Mouse (Mus musculus): Measurements from ENCODE around the gene Amot.

Amot gene

DNA sequence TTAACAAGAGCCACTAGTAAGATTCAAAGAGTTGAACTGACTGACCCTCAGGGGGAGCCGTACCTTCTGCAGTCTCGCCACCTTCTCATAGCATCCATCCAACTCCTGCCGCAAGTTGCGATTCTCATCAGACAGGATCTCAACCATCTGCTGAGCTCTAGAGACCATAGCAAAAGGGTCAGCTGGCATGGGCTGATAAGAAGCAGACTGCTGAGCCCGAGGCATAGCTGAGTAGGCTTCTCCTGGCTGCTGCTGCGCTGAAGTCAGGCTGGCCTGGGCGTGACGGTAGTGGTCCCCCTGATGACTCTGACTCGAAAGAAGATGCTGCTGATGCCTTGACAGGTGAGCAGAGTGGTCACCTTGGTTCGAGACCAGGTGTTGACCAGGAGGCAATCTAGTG, 25.0 kb downstream of the Amot start:
- no peak for DNase-seq

DNA sequence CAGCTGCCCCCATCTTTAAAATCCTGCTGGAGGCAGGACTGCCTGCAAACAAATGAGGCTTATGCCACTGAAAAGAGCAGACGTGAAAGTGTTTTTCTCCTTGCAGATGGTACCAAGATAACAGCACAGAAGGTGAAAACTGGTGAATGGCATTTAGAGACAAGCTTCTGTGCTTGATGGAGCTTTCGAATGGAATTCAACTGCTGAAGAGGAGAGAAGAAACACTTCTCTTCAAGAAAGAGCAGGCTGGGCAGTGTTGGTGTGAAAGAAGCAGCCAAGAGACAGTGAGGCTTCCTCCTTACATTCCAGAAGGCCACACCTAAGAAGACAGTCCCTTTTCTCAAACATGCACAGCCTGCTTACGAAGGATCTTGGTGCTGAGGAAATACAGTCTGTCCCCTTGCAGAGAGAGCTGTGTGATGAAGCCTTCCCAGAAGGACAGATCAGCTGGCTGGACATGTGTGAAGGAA, 27.2 kb downstream of the Amot start:
- no peak for DNase-seq

DNA sequence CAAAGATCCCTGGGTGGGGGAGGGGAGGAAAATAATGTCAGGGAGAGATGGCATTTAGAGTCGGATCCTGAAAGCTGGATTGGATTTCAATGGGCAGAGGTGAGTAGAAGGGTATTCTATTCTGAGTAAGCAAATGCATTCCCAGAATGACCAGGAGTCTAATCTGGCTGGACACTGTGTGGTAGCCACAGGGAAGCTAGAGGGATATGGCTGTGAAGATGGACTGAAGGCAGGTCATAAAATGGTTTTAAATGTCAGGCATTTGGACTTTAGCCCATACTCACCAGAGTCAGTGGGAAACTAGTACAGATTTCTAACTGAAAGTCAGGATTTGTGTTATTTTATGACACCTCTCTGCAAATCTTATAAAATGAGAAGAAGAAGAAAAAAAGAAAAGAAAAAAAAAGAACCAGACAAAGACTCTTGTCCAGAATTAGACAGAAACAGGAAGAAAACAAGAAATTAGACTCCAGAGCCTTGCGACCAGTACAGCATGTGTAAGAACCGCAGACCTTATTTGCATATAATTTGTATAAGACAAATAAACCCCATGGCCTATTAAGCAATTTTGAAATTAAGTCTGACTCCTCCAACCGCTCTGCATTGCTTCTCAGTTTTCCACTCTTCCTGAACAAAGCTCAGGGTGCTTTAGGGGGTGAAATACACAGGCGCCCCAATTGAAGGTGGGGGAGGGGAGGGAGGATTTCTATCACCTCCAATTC, 27.8 kb downstream of the Amot start:
- no peak for DNase-seq

DNA sequence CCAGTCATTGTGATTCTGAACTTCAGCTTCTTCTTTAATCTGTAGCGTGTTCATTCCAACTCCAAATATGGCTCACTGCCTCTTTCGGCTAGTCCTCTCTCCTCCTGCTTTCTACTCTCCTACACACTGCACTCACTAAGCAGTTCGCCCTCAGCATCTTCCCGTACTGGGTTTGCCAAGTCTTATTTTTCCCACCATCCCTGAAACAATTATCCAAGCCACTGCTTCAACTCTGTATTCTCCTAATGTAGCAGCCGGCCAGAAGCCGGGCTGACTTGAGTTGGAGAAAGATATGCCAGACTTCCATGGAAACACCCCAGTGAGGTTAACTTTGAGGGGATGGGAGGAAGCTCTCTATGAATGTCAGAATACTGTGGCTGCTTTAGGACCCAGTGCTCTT, 36.7 kb downstream of the Amot start:
- no peak for DNase-seq

DNA sequence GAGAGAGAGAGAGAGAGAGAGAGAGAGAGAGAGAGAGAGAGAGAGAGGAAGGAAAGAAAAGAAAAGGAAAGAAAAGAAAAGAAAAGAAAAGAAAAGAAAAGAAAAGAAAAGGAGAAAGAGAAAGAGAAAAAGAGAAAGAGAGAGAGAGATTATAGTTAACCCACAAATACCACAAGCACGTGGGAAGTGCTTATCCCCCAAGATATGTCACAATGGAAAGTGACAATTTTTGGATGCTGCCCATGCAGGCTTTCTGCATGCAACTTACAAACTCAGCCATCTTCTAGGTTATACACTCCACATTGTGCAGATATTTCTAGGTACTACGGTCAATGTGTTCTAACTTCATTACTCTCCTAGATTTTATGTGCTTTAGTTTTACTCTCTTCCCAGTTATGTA, 41.5 kb downstream of the Amot start:
- no peak for DNase-seq

DNA sequence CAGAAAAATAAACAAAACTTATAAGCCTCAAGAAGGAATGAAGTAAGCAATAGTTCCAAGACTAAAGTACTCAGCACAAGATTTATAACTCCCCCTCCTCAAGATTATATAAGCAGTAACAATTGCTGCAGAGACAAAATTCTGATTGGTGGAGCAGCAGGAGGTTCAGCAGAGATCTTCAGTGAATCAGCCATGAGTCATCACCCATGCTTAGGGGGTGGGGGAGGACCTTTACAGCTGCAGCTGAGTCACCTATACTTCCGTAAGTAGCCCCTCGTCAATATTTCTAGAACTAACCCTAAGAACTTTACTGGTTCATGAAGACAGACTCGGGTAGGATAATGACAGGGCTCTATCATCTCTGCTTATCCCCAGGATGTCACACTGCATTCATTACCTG, 43.6 kb downstream of the Amot start:
- no peak for DNase-seq

DNA sequence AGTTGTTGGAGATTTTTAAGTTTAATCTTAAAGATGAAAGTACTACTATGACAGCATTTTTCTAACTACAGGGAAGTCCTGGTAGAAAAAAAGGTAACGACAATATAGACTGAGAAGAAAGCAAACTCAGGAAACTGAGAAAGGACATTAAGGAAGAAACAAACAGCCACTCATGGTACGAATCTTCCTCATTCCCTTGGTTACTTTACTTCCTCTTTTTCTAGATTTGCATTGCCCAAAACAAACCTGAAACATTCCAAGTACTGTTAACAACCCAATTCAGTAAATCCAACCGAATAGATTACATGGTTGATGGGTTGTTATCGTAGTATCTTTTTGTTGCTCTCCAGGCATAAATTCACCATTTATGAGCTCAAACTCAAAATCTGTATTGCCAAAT, 48.7 kb downstream of the Amot start:
- DNase-seq = no peak

DNA sequence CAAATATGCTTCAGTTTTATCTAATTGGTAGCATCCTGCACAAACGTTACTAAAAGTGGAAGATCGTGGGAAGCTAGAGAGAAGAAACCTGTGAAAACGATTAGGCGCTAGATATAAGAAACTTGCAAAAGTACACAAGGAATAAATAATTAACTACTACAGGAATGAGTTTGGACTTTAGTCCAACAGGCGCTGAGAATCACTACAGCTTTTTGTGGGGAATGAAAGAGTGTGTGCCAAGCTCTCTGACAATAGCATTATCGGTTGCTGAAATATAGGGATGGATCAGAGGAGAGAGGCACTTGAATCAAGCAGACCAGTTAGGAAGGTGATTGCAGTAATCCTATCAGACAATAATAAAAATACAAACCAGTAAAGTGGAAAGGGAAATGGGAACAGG, 49.4 kb downstream of the Amot start:
- DNase-seq = no peak

DNA sequence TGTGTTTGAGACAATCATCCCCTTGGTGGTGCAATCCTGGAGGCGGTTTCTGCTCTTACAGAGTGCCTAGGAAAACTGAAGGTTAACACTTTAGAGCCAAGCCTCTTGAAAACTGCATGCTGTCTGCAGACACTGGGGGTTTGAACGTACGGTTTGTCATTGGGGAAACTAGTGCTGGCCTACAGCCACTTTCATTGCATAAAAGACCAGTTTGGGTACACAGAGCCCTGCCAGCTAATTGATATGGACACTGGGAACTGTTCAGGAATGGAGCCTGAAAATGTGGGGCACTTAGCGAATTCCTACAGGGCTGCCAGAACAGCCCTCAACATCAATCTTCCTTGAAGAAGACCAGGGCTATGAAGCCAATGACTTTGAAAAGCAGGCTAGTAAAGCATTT, 50.2 kb downstream of the Amot start:
- DNase-seq = no peak

DNA sequence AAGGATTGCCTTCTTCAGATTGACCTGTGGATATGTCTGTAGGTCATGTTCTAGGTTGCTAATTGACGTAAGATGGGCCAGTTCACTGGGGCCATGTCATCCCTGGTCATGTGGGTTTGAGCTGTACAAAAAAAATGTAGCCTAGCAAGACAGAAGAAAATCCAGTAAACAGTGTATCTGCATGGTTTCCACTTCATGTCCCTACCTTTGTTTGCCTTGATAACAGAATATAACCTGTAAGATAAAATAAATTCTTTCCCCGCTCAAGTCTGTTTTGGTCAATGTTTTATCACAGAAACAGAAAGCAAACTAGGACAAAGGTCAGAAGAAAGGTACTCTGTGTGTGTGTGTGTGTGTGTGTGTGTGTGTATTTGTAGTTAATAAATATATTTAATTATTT, 63.5 kb downstream of the Amot start:
- DNase-seq = no peak

DNA sequence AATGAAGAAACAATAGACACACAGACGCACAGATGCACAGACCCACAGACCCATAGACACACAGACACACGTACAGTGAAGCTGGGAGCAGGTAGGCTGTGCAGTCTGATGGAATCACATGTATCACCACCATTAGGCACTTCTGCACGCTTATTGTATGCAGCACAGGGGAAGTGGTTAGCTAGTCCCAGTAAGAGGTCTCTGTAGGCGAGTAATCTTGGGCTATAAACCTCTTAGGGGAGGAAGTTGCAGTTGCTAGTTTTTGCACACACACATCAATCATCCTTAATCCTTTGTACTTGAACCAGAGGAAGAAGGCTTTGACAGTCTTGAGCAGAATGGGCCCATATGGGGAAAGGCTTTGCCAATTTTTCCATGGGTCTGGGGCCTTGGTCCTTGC, 71.3 kb downstream of the Amot start:
- DNase-seq = no peak

DNA sequence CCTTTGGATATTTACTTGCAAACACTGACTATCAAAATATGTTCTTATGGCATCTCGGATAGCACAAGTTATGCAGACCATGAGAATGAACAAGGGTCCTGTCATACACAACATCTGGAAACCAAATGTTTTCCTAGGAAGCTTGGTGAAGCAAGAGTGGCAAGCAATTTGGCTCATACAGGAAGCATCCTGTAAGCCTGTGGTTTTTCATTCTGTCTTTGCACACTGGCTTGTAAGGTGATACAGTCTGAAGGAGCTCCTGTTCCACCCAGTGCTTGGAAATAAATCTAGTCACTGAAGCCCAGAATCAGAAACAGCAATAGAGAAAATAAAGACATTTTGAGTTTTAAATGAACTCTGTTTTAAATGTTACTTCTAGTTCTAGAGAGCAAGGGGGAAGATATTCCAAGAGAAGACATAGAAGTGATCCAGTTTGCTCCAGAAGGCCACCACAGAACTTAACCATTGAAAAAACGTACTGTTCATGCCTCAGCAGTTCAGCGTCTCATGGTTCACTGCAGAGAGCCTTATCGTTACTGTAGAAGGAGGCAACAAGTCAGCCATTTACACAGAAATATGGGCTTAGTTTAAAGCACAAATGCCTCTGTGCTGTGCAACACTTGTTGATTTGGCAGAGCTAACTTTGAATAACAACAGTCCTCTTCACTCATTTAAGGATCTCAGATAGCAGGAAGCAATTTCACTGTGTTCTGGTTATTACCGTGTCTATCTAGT, 74.0 kb downstream of the Amot start:
- no peak for DNase-seq

DNA sequence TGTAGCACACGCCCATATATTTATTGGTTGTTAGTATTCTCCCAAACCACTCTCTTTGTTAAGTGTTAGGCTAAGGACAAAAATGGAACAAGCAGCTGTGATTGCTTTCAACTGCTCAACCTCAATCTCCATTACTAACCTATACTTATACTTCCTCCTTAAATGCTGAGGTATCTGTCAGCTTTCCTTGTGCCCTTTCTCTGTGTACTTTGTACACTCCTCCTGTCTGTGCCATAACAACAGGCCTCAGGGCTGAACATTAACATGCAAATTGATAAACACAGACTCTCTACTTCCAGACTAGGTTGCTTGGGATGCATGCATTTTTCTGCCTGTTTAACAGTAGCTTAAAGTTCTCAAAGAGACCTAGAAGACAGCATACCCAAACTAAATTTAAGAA, 76.2 kb downstream of the Amot start:
- no peak for DNase-seq

DNA sequence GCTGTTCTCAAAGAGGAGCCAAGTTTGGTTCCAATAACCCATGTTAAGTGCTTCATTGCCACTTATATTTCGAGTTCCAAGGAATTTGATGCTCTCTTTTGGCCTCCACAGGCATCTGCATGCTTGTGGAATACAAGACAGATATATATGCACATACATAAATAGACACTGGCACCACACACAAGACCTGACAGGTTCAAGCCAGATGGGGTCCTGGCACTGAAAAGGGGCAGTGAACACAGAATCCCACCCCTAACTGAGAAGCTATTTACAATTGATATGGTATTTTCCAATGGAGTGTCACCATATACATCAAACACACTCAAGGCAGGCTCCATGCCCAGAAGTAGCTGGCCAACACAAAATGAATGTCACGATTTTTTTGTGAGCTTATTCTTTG, 81.0 kb downstream of the Amot start:
- no peak for DNase-seq

DNA sequence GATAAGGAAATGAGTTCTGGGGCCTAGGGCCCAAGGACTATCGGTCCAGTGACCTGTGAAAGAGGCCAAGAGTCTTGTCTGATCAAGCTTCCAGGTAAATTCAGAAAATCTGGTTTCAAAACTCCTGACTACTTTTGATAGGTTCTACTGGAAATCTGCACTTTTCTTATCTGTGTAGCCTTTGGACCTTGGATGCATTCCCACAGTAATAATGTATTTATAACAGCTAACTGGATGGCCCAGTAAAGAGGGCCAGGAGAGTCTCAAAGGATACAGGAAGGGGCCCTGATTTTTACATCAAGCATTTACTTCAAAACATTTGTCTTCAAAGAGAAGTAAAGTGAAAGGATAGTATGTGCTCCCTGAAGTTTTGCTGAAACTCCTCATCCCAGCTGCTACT, 90.7 kb downstream of the Amot start:
- DNase-seq = no peak

DNA sequence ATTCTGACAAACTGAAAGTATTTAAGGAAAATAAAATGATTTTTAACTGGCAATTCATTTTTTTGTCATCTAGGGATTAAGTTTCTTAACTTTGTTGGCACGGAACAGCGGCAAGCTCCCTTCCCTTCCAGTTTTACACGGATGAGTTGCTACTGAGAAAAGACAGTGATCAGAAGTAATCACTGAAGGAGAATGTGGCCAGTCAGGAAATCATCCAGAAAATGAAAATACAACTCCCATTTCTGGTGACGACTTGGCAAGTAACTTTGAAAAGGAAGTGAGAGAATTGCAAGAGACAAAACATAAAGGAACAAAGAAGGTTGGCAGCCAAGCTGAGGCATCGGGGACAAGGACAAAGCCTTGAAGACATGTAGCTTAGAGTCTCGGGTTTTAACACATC, 93.6 kb downstream of the Amot start:
- DNase-seq = no peak

DNA sequence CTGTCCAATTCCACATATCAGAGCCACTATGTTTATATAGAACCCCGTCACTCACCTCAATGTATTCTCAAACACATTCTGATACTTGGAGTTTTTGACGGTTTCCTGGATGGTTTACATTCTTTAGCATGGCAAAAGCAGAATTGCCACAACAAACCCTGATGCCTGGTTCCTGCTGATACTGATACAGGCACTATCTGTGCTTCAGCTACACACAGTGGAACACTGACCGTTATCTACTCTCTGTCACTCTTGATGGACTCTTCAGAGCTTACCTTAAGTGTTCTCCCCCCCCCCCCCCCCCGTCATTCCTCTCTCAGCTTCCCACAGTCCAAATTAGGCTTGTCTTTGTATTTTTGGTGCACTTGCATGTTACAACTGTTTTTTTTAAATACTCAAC, 98.9 kb downstream of the Amot start:
- no peak for DNase-seq

DNA sequence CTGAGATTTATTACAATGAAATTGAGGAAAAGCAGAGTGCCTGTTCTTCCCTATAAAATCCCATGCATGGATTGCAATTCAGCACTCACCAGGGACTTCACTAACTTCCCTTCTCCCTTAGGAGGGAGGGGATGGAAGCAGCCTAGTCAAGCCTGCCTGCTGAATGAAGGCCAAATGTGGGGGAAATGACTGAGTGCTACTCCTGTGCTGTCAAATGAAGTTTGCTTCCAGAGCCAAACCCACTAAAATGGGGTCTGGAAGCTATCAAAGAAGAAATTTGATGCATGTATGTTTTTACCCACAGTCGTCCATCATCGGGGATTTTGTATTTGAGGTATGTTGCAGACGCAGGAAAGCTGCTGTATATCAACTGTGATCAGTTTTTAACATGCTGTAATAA, 103.1 kb downstream of the Amot start:
- DNase-seq = no peak

DNA sequence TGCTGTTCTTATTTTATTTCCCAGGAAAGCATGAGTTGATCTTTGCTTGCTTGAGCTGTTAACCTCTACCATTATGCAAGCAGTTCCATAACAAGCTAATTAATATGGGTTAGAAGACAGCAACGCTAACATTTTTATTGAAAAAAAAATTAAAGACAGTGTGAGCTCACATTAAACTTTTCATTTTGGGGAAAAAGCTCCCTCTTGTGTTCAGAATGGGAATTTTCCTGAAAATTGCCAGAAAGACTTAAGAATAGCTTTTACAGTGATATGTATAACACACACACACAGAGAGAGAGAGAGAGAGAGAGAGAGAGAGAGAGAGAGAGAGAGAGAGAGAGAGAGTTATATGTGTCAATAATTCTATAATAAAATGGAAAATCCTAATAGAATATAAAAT, 105.7 kb downstream of the Amot start:
- DNase-seq = peak in 1 of 2 experiments; percentile 1

Data from kidney, postnatal 25 days (tissue).